Mouse (Mus musculus) E14TG2a.4 (cell line): ENCODE data around the gene Ipo7.

ENCODE experiments used
- CTCF ChIP-seq: conservative IDR thresholded peaks from 2 replicates; pipeline ENCODE4 v1.5.1; 2014; ENCODE audit warnings: low read length
- NANOG ChIP-seq: IDR thresholded peaks from 2 replicates; pipeline ENCODE4 v1.6.1; 2014; ENCODE audit warnings: borderline replicate concordance, low read length, mixed read lengths
- POU5F1 ChIP-seq: IDR thresholded peaks from 2 replicates; pipeline ENCODE4 v1.6.1; 2014; ENCODE audit warnings: low read length, borderline replicate concordance

DNA sequence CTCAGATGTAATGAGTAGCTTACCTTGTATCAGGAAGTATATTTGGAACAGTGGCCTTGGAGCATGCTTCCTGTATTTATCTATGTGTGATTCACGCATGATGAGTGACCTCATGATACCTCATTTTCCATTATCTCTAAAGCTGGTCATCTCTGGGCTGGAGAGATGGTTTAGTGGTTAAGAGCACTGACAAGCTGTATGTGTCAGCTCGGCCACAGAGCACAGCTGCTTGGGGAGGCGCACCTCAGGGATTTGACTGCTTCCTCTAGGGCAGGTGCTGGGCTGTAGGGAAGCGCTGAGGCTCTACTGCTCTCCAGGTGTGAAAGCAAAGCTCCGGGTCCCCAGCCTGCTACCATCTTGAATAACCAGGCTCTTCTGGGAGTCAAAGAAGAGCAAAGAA is 60.1 kb downstream of the Ipo7 start:
- TF ChIP-seq CTCF (no peak), POU5F1 (no peak), NANOG (no peak)
